Mouse (Mus musculus) ZHBTc4 (cell line): ENCODE data around the gene Sp3.
"Not testable (repeated sequence)": the region's sequence is repeated elsewhere in the genome, so short reads cannot be mapped to it uniquely, and the experiment has no call there.

Source experiments
- DNase-seq: peaks from one replicate; pipeline ENCODE4 v3.0.0-alpha.2; 2011; ENCODE audit warnings: low read depth, low spot score

The Sp3 gene

GRCm38 (mm10) chr2:72980337-72981074 lies at the start of gene Sp3:
Sp3 (minus strand) TSS chr2:72980446.
- peak; percentile 99 for DNase-seq

- DNase-seq, result no peak
These were observed 49.6 kb upstream of the Sp3 start for GRCm38 (mm10) chr2:73029846-73030245.

GRCm38 (mm10) chr2:73028019-73028418 lies 47.8 kb upstream of the Sp3 start:
- no peak for DNase-seq

- DNase-seq, result no peak
These were observed 46.9 kb upstream of the Sp3 start for GRCm38 (mm10) chr2:73027126-73027525.

GRCm38 (mm10) chr2:73023803-73024202 lies 43.6 kb upstream of the Sp3 start:
- DNase-seq, result peak; percentile 96

GRCm38 (mm10) chr2:73021046-73021445 lies 40.8 kb upstream of the Sp3 start:
- DNase-seq, result peak; percentile 97

GRCm38 (mm10) chr2:73019371-73020146 lies 39.3 kb upstream of the Sp3 start:
- no peak for DNase-seq

- not testable (repeated sequence) for DNase-seq
These were observed 33.8 kb upstream of the Sp3 start for GRCm38 (mm10) chr2:73014063-73014462.

- DNase-seq, result peak; percentile 72
These were observed 32.4 kb upstream of the Sp3 start for GRCm38 (mm10) chr2:73012636-73013035.

- DNase-seq, result no peak
These were observed 27.2 kb upstream of the Sp3 start for GRCm38 (mm10) chr2:73007472-73007871.

GRCm38 (mm10) chr2:73005611-73006515 lies 25.6 kb upstream of the Sp3 start:
- no peak for DNase-seq

GRCm38 (mm10) chr2:73003751-73004717 lies 23.8 kb upstream of the Sp3 start:
- DNase-seq, result peak; percentile 47

- DNase-seq, result no peak
These were observed 22.8 kb upstream of the Sp3 start for GRCm38 (mm10) chr2:73003049-73003448.

- no peak for DNase-seq
These were observed 22.2 kb upstream of the Sp3 start for GRCm38 (mm10) chr2:73002451-73002850.

GRCm38 (mm10) chr2:73001994-73002393 lies 21.7 kb upstream of the Sp3 start:
- DNase-seq, result no peak

- DNase-seq, result no peak
These were observed 19.9 kb upstream of the Sp3 start for GRCm38 (mm10) chr2:73000194-73000593.

GRCm38 (mm10) chr2:72997586-72997985 lies 17.3 kb upstream of the Sp3 start:
- no peak for DNase-seq

GRCm38 (mm10) chr2:72996808-72997378 lies 16.6 kb upstream of the Sp3 start:
- peak; percentile 71 for DNase-seq

GRCm38 (mm10) chr2:72995346-72996097 lies 15.3 kb upstream of the Sp3 start:
- DNase-seq, result peak; percentile 85

GRCm38 (mm10) chr2:72994165-72994564 lies 13.9 kb upstream of the Sp3 start:
- DNase-seq, result no peak
